Mouse (Mus musculus) brain, embryonic 14.5 days (tissue): ENCODE measurements around the gene Scpep1. TPM values are rescaled to one million over a fixed set of nuclear protein-coding genes. Genes with fewer than 3 reads are reported as not detected.
"Not testable (repeated sequence)": the region's sequence is repeated elsewhere in the genome, so short reads cannot be mapped to it uniquely, and the experiment has no call there.

Experiments used
- DNase-seq: peaks from one replicate; pipeline ENCODE4 v3.0.0-alpha.2; 2011; ENCODE audit warnings: low read depth
- CTCF ChIP-seq: fragments of 200-500 bp; IDR thresholded peaks from 2 replicates; pipeline ENCODE4 v1.5.1; 2012; ENCODE audit warnings: inconsistent platforms, mild to moderate bottlenecking, moderate library complexity, borderline replicate concordance; ENCODE audit not compliant: insufficient read depth, insufficient read length; ENCODE audit errors: extremely low read depth
- POLR2A ChIP-seq: fragments of 200-500 bp; IDR thresholded peaks from 2 replicates; pipeline ENCODE4 v1.6.1; 2012; ENCODE audit warnings: mild to moderate bottlenecking, inconsistent platforms, borderline replicate concordance; ENCODE audit not compliant: poor library complexity, insufficient read depth, insufficient read length, severe bottlenecking; ENCODE audit errors: extremely low read depth
- polyA plus RNA-seq: library from polyadenylated mRNA; depleted of rRNA; stranded (reverse); fragments of >200 nt; gene quantifications from 2 replicates; pipeline ENCODE4 v1.2.3, GENCODE M21; 2012; rRNA removed

Gene Scpep1
- polyA plus RNA-seq = 15.7 and 16.5 TPM in 2 replicates

DNA sequence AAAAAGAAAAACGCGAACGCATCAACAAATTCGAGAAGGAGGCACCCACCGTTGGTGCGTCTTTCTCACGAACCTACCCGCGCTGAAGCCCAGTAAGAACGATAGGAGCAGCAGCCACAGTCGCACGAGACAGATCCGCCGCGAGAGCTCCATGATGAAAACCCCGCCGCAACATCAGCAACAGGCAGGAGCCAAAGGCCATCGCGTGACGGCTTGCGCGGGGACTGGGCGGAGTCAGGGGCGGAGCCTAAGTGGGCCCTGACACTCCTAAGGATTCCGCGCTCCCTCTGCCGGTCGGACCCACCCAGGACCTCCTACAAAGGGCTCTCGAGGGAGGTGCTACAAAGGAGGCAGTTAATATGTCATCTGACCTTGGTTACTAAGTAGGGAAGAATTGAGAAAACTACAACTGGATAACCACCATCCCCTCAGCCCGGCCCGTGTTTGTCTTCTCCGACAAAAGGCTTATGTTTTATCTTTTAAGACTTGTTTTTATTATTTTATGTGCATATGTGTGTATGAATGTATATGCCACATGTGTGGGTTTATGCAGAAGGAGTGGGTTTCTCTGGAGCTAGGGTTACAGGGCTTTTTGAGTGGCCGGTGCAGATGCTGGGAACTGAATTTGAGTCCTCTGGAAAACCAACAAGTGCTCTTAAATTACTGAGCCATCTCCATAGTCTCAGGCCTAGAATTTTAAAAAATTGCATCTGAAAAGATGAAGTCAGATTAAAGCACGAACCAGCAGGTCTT, at the start of gene Scpep1:
Scpep1 (minus strand) TSS at position 249 of the 753 bp plus-strand sequence.
- TF ChIP-seq POLR2A (peak; percentile 15; the same call in 1 of the 2 replicates), CTCF (peak; percentile 76)
- DNase-seq = peak; percentile 97

DNA sequence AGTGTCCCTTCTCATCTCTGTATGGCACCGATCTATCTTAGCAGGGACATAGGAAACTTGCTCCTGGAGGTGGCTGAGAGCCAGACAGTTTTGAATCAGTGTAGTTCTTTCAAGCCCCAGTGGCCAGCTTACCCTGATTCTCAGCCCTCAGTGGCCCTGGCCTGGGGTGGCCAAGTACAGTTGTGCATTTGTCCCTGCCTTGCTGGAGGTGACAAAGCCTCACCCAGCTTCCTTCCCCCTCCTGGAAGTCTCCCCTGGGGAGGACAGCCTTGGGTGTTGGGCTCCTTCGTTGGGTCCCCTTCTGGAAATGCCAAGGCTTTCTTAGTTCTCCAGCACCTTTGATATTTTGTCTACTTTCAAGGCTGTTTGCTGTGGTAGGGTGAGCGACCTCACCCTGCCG, 48.5 kb upstream of the Scpep1 start:
- TF ChIP-seq CTCF (no peak), POLR2A (no peak)
- DNase-seq = no peak

DNA sequence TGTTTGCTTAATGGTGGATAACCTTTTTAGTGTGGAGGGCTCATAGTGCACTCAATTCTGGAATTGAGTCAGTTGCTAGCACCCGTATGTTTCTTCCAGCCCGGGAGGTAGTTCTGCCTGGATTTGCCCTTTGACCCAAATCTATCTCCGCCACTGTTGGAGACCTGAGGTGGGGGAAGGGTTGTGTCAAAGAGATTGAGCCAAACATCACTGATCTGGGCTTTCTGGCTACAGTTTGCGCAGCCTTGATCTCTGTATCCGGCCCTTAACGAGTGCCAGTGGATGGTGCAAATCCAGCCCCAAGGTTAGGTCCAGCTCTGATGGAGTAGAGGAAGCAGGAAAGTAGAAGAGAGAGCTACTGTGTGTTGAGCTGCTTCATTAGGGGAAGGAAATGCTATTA, 47.8 kb upstream of the Scpep1 start:
- TF ChIP-seq CTCF (no peak), POLR2A (no peak)
- DNase-seq = no peak

DNA sequence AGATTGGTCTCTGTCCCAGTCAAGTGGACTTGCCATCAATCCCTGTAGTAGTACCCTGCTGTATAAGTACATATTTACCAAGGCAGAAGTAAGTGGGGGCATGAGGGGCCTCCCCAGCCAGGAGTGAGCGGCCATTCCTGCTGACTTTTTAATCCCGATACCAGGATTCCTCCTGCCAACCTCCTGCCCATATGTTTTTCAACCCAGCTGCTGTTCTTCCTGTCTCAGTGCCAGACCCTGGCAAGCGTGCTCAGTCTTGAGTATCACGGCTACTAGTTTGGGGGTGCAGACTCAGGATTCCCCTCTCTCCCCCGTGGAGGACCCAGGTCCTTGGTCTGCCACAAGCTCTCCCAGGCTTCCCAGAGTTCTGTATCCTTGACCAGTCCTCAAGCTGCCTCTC, 47.4 kb upstream of the Scpep1 start:
- DNase-seq = peak; percentile 38
- no peak for TF ChIP-seq POLR2A
- no peak for TF ChIP-seq CTCF

DNA sequence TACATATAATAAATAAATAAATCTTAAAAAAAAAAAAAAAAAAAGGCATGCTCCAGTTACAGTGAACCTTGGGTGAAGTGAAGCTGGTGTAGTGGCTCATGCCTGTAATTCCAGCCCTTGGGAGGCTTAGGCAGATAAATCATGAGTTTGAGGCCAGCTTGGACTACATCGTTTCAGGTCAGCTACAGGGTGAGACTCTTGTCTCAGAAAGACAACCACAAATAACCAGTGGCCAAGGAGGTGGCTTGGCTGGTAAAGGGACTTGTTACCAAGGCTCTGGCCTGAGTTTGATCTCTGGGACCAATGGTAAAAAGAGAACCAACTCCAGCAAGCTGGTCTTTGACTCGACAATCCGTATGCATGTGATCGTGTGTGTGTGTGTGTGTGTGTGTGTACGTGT, 46.8 kb upstream of the Scpep1 start:
- TF ChIP-seq POLR2A (no peak), CTCF (no peak)

DNA sequence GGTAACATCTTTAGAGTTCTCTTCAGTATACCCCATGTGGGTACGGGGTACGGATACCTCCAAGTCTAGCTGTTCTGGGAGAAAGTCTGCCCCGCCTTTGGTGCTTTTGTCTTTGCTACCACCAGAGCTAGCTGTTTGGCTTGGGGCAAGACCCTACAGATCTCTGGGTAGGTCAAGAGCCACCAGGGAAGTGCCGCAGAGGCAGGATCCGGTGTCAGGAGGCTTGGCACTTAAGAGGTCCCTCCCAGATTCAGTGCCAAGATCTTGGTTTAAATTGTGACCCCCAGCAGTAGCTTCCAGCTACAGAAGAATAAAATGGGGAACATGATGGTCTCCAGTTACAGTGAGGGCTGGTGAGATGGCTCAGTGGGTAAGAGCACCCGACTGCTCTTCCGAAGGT, 46.3 kb upstream of the Scpep1 start:
- TF ChIP-seq CTCF = no peak
- TF ChIP-seq POLR2A = no peak
- no peak for DNase-seq

More for the DNA sequence above, 46.8 kb upstream of the Scpep1 start:
- no peak for DNase-seq

DNA sequence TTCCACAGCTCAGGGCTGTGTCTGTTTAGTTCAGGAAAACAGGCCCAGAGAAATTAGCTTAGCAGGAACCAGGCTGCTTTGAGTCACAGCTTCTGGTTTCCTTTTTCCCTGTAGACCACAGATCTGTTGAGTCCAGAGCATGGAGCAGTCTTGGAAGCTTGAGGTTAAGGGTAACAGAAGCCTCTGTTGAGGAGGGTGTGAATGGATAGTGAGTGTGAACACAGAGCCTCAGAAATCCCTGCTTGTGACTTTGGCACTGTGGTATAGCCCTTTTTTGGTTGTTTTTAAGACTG, 45.2 kb upstream of the Scpep1 start:
- no peak for TF ChIP-seq CTCF
- no peak for TF ChIP-seq POLR2A
- no peak for DNase-seq

DNA sequence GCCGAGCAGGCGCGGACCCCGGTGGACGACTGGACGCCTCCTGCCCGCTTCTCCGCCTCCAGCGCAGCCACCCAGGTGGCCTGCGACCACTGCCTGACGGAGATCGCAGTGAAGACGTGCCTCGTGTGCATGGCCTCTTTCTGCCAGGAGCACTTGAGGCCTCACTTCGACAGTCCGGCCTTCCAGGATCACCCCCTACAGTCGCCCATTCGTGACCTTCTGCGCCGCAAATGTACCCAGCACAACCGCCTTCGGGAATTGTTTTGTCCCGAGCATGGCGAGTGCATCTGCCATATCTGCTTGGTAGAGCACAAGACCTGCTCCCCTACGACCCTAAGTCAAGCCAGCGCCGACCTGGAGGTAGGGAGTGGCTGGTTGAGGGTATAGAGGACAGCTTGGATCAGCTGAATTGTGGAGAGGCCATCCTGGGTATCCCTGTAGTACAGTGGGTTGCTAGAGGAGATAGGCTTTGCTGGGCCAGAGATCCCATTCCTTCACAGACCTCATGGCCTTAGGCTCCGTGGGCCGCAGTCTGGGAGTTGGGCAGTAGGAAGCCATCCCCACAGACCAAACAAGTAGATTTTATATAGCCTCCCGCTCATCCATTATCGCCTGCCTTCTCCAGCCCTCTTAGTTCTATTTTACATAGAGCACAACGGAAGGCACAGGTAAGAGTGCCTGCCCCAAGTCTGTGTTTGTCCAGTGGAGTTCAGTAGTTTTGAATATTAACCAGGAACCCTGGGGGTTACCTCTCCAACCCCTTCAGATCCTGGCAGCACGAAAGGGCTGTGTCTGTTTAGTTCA, 44.7 kb upstream of the Scpep1 start:
- DNase-seq = no peak
- TF ChIP-seq CTCF = no peak

DNA sequence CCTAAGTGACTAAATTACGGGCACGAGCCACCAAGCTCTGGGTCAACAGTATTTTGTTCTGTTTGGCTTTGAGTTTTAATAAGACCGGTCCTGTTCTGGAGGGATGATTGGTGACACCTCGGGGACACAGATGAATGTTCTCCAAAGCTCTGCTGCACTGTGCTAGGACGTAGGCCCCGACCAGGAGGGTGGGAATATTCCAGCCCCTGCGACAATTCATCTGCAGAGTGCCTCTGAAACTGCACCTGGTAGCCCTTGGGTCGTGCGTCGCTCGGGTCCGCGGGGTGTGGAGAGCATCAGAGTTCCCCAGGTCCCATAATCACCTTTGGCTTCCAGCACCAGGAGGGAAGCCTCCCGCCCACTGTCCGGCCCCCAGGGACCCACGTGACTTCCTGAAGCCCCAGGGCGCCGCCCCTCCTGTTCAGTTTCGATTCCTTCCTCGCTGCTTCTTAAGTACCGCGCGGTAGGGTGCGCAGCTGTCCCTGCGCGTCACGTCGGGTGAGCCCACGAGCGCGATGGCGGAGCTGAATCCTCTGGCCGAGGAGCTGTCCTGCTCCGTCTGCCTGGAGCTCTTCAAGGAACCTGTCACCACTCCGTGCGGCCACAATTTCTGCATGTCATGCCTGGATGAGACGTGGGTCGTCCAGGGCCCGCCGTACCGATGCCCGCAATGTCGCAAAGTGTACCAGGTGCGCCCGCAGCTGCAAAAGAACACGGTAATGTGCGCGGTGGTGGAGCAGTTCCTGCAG, 43.9 kb upstream of the Scpep1 start, which contains the start of gene Trim25:
Trim25 (plus strand) TSS at position 403 of the 749 bp plus-strand sequence.
- TF ChIP-seq POLR2A = no peak
- no peak for TF ChIP-seq CTCF
- peak; percentile 83 for DNase-seq

DNA sequence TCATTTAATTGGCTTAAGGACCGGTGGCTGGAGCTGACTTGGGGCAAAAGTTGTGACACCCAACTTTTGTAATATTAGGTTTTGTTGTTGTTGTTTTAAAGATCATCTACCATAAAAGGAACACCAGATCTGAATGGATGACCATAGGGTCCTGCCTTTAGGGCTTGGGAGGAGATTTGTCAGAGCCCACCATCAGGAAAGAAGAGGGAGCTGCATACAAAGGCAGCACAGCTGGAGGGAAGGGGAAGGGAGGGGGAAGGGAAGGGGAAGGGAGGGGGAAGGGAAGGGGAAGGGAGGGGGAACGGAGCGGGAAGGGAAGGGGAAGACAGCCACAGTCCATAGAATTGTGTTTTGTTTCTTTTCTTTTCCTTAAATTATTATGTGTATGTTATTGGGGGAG, 43.1 kb upstream of the Scpep1 start:
- TF ChIP-seq CTCF (no peak), POLR2A (no peak)
- DNase-seq = no peak

DNA sequence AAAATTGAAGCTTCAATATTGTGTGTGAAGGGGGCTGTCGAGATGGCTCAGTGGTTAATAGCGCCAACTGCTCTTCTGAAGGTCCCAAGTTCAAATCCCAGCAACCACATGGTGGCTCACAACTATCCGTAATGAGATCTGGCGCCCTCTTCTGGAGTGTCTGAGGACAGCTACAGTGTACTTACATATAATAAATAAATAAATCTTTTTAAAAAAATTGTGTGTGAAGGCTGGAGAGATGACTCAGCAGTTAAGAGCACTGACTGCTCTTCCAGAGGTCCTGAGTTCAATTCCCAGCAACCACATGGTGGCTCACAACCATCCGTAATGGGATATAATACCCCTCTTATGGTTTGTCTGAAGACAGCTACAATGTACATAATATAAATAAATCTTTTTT, 42.1 kb upstream of the Scpep1 start:
- not testable (repeated sequence) for DNase-seq

DNA sequence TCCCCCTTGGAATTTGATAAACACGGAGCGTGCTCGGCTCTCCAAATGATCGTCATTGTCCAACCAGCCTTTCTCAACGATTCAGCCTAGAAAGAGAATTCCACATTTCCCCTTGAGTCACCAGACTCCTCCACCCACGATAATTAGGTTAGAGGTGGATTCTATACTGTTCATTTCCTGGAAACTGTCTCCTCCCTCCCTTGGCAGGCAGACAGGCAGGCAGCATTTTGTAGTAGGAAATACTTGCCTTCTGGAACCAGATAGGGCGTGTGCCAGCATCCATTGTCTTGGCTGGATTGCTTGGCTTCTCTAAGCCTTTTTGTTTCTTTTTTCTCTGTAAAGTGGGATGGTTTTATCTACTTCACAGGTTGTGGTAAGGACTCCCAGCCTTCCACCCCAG, 41.2 kb upstream of the Scpep1 start:
- TF ChIP-seq POLR2A (no peak), CTCF (no peak)
- peak; percentile 17 for DNase-seq

DNA sequence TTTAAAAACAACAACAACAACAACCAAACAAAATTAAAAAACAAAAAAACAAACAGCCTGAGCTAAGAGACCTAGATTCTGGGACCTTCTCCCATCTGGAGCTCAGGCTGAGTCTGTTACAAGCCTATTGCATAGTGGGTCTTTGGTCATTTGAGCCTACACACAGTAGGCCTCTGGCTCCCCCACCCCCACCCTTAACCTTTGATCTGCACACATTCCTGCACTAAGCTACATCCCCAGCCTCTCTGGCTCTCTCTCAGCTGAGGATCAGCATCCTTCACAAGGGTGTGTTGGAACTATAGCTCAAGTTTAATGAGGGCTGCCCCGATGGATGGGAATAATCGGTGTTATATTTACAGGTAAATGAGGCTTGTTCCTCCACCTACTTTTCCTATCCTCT, 40.4 kb upstream of the Scpep1 start:
- no peak for TF ChIP-seq CTCF
- DNase-seq = no peak
